Mouse (Mus musculus) neutrophil, adult 65 days (primary cell): ENCODE results near the gene Mto1. TPM values are rescaled to one million over a fixed set of nuclear protein-coding genes. Genes with fewer than 3 reads are reported as not detected.

Experiments used
- total RNA-seq: library from RNA; stranded (reverse); gene quantifications from 2 replicates; pipeline ENCODE4 v1.2.4, GENCODE M21; 2023

Mto1 gene
- total RNA-seq, result 10.1 and 11.8 TPM in 2 replicates

DNA sequence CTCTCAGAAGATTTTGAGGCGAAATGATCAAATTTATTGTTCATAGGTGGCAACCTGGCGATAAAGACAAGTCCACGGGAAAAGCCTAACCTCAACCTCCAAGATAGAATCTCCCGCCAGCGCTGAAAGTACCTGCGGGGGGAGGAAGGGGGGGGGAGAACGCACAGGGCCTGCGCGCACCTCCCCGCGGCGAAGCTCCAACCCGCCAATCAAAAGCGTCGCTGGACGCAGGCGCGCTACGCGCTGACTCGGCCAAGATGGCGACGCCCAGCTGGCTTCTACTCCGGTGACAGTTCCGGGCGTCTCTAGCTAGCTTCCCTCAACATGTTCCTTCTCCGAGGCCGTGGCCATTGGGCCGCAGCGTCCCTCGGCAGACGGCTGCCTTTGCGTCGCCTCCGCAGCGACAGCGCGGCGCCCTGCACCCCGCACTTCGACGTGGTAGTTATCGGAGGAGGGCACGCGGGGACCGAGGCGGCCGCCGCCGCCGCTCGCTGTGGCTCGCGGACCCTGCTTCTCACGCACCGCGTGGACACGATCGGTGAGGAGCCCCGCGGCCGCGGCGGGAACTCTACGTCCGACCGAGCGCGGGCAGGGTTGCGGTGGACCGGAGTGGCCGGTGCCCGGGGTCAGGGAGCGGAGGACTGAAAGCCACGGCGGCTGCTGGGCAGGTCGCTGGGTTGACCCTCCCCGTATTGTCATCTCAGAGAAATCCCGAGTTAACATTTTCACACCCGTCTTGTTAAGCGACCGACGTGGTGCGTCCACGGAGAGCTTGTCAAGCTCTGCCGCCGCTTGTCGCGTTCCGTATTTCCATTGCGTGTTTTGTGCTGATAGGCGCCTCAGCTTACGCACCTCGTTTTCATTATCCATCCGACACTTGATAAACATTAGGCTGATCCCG, at the start of gene Mto1, which contains the start of gene Gm17324:
Mto1 (plus strand) TSS at position 236 of the 901 bp plus-strand sequence.
Gm17324 (minus strand) TSS at position 814 of the 901 bp plus-strand sequence.

DNA sequence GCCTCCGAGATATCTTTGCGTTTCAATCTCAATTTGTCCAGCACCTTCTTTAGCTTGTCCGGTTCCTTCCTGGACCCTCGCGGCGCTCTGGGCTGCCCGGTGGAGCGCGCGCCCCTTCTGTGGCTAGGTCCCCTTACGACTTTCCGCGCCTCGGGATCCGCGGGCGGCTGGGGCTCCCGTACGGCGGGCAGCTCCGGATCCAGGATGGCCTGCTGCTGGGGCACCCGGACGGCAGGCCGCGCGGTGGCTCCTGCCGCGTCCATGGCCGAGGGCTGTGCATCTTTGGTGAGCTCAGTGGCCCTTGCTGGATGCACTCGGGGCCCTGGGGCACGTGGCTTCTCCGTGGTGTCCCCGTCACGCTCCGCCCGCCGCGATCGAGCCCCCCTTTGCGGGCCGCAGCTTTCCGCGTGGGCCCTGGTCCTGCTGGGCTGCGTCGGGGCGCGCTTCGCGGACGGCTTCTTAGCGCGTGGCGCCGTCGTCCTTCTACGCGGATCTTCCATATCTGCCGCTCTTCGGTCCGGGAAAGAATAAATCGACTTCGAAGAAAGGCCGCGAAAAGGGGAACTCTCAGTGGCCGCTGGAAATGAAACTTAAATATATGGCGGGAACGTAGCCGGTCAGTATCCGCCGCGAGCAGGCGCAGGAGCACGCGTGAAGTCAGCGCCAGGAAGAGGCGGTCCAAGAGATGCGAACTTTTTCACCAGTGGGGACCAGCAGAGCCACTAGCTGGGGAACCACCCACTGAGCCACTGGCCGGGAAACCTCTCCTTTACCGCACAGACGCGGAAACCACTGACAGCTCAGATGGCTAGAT, 5.2 kb upstream of the Mto1 start, which contains the start of gene Cgas:
Cgas (minus strand) TSS at position 659 of the 814 bp plus-strand sequence.

DNA sequence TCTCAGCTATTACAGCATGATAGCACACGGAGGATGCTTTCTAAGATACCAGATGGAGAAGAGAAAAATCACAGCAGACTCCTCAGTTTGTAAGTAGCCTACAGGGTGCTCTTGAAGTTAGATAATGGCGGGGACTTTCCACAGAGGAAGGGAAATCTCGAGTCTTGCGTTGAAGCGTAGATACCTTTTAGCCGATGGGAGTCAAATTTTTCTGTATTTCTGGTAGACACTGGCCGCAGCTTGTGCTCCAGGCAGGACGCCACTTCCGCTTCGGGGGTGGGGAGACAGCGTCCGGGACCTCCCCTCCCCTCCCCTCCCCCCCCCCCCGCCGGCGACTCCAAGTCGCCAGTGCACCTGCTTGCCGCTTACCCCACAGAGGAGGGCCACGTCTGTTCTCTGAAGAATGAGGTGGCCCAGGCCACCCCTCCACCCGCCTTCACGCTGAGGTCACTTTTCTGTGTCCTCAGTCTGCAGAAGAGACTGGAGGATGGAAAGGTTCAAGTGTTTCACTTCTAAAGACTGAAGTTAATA, 40.9 kb downstream of the Mto1 start, which contains the start of gene Eef1a1:
Eef1a1 (minus strand) TSS at position 262 of the 531 bp plus-strand sequence.

Other genes starting within 250 kb of the Mto1 start
- gene Gsta1, start 217.6 kb upstream of the Mto1 start, total RNA-seq, result not detected in 2 replicates
- gene Gm3776, start 191.1 kb upstream of the Mto1 start, total RNA-seq, result not detected in 2 replicates
- gene Gm10639, start 158.3 kb upstream of the Mto1 start, total RNA-seq, result not detected in 2 replicates
- not detected in 2 replicates for gene Omt2a, start 133.4 kb upstream of the Mto1 start, total RNA-seq
- not detected in 2 replicates for gene Omt2b, start 120.6 kb upstream of the Mto1 start, total RNA-seq
- not detected in 2 replicates for gene Gsta2, start 92.4 kb upstream of the Mto1 start, total RNA-seq
- not detected in 2 replicates for gene Dppa5a, start 80.0 kb upstream of the Mto1 start, total RNA-seq
- gene Ooep, start 69.5 kb upstream of the Mto1 start, total RNA-seq, result not detected in 2 replicates
- gene Ddx43, start 52.4 kb upstream of the Mto1 start, total RNA-seq, result not detected in 2 replicates
- 8.3 and 10.0 TPM in 2 replicates for gene Cgas, start 5.0 kb upstream of the Mto1 start, total RNA-seq
- not detected in 2 replicates for gene Gm17324, start 578 bp downstream of the Mto1 start, total RNA-seq
- 2,596 and 2,621 TPM in 2 replicates for gene Eef1a1, start 40.9 kb downstream of the Mto1 start, total RNA-seq
- gene Slc17a5, start 139.8 kb downstream of the Mto1 start, total RNA-seq, result 5.6 and 8.7 TPM in 2 replicates
- gene Cd109, start 167.3 kb downstream of the Mto1 start, total RNA-seq, result 0.29 and 0.57 TPM in 2 replicates